Mouse (Mus musculus) cerebellum, adult 11-12 months (tissue): Measurements from ENCODE around the gene Rfc3.
"Not testable (repeated sequence)": the region's sequence is repeated elsewhere in the genome, so short reads cannot be mapped to it uniquely, and the experiment has no call there.

Experiments used
- DNase-seq: peaks from one replicate; pipeline ENCODE4 v3.0.0; 2022

Gene Rfc3

GRCm38 (mm10) chr5:151650700-151651410, at the start of gene Rfc3:
TSS of gene Rfc3 (minus strand) at chr5:151651242.
- peak; percentile 90 for DNase-seq

DNA sequence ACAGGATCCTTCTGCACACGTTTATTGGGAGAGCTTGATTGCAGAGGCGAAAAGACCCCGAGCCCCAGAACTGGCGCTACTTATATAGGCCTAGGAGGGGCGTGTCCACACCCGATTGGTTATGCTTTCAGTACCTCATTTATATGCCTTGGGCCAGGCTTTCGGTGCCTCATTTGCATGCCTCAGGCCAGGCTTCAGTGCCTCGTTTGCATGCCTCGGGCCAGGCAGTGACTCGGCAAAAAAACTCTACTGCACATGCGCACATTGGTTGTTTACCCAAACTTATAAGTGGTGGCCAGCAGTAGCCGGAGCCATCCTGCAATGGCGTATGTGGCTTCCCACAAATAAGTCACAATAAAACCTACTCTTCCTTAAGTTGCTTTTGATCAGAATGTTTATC, 42.6 kb upstream of the Rfc3 start:
- DNase-seq, result not testable (repeated sequence)

- peak; percentile 21 for DNase-seq
Measured at GRCm38 (mm10) chr5:151686606-151687525, 35.8 kb upstream of the Rfc3 start.

GRCm38 (mm10) chr5:151662207-151662606, 11.2 kb upstream of the Rfc3 start:
- no peak for DNase-seq

DNA sequence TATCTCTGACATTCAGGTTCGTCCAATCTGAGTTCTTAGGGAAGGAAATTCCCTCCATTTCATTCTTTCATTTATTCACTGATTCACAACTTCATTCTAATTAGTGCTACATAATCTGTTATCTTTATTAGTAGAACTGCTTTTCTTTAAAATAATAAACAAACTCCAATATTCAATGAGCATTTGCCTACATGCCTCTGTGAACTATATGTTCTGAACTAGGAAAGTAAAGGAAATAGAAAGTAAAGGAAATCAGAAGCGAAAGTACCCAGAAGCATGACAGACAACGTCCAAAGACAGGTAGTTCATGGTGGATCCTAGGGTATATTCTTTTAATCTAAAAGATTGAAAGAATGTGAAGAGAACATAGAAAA, 356 bp upstream of the Rfc3 start:
- no peak for DNase-seq

- no peak for DNase-seq
Measured at GRCm38 (mm10) chr5:151644845-151645244, 6.2 kb downstream of the Rfc3 start.

GRCm38 (mm10) chr5:151642867-151643266, 8.2 kb downstream of the Rfc3 start:
- no peak for DNase-seq

- no peak for DNase-seq
Measured at GRCm38 (mm10) chr5:151642102-151642501, 8.9 kb downstream of the Rfc3 start.

GRCm38 (mm10) chr5:151605921-151606320, 45.1 kb downstream of the Rfc3 start, which contains the start of gene Vmn2r18:
TSS of gene Vmn2r18 (minus strand) at chr5:151606021.
- DNase-seq, result no peak

DNA sequence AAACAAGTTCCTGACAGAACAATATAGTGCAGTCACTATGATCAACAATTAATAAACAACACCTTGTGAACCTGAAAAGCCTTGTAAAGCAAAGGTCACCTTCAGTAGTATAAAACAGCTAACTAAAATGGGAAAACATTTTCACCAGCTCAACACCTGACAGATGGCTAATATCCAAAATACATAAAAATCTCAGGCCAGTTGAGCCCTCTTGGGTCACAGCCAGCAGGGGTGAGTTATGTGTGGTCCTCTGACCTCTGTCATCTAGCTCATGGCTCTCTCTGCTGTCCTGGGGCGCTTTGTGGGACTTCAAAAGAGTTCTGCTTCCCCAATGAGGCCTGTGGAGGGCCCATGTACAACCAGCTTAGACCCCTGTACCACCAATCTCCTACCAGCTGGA, 49.3 kb downstream of the Rfc3 start:
- no peak for DNase-seq
